Mouse (Mus musculus): ENCODE data around the gene Usf2. TPM values are rescaled to one million over a fixed set of nuclear protein-coding genes. Genes with fewer than 3 reads are reported as not detected.
"Not testable (repeated sequence)": the region's sequence is repeated elsewhere in the genome, so short reads cannot be mapped to it uniquely, and the experiment has no call there.

Usf2 gene
- polyA plus RNA-seq, 1 experiment from 2014 or later: 22.3 TPM

- H3K27ac ChIP-seq: no peak within 1 kb of the TSS
- H3K9ac ChIP-seq: no peak within 1 kb of the TSS
- no peak for ATAC-seq (ENCODE audit: insufficient number of reproducible peaks, low FRiP score, low TSS enrichment, low read depth)
- H3K4me3 ChIP-seq: no peak within 1 kb of the TSS
- H3K9me3 ChIP-seq: no peaks in the 10 kb centered on the region
- H3K36me3 ChIP-seq: peaks cover 10% of the 10 kb centered on the region
- H3K4me2 ChIP-seq: no peak within 1 kb of the TSS
- WGBS: 69% methylated on average over 9 of the region's 9 CpGs
- H3K4me1 ChIP-seq: no peaks in the 10 kb centered on the region
- no peaks in the 10 kb centered on the region for H3K27me3 ChIP-seq
Observed at GRCm38 (mm10) chr7:30943909-30944635, 12.5 kb downstream of the Usf2 start, which contains the start of gene Hamp. Gene Hamp, minus strand, starts transcription at chr7:30944032.

DNA sequence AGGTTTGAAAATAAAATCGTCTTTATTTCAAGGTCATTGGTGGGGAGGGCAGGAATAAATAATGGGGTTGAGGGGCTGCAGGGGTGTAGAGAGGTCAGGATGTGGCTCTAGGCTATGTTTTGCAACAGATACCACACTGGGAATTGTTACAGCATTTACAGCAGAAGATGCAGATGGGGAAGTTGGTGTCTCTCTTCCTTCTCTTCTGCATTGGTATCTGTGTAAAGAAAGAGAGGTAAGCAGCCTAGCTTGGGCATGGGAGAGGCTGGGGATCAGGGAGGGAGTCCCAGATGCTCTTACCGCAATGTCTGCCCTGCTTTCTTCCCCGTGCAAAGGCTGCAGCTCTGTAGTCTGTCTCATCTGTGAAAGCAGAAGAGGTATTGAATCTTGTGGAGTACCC, 14.2 kb downstream of the Usf2 start:
- not testable (repeated sequence) for H3K4me1 ChIP-seq; H3K4me3 ChIP-seq; H3K9ac ChIP-seq; H3K9me3 ChIP-seq; ATAC-seq (ENCODE audit: insufficient number of reproducible peaks, low FRiP score, low TSS enrichment, low read depth); H3K27ac ChIP-seq; H3K4me2 ChIP-seq; H3K36me3 ChIP-seq; H3K27me3 ChIP-seq
- WGBS: 51% methylated on average over 3 of the region's 3 CpGs

GRCm38 (mm10) chr7:30940070-30940469, 16.5 kb downstream of the Usf2 start:
- H3K4me2 ChIP-seq; H3K9me3 ChIP-seq; H3K27ac ChIP-seq; H3K4me1 ChIP-seq; H3K4me3 ChIP-seq; H3K36me3 ChIP-seq; H3K9ac ChIP-seq; ATAC-seq (ENCODE audit: insufficient number of reproducible peaks, low FRiP score, low TSS enrichment, low read depth); H3K27me3 ChIP-seq: not testable (repeated sequence)
- 78% methylated on average over 1 of the region's 1 CpGs for WGBS

DNA sequence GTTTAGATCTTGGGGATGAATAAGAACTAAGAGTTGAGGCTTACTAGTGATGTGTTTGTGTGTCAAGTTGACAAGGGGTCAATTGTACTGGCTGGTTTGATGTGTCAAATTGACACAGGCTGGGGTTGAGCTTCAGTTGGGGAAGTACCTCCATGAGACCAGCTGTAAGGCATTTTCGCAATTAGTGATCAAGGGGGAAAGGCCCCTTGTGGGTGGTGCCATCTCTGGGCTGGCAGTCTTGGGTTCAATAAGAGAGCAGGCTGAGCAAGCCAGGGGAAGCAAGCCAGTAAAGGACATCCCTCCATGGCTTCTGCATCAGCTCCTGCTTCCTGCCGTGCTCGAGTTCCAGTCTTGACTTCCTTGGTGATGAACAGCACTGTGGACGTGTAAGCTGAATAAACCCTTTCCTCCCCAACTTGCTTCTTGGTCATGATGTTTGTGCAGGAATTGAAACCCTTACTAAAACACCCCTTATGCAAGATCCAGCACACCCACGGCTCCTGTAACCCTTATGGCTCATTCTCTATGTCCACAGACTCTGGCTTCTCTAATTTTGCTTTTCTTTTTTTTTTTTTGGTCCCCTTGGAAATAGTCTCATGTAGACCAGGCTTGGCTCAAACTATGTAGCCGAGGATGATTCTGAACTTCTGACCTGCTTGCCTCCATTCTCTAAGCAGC, 21.0 kb downstream of the Usf2 start:
- not testable (repeated sequence) for H3K4me3 ChIP-seq; H3K36me3 ChIP-seq; H3K4me2 ChIP-seq; H3K27me3 ChIP-seq; H3K27ac ChIP-seq; H3K9me3 ChIP-seq; H3K4me1 ChIP-seq; H3K9ac ChIP-seq; ATAC-seq (ENCODE audit: insufficient number of reproducible peaks, low FRiP score, low TSS enrichment, low read depth)
- WGBS: 69% methylated on average over 6 of the region's 6 CpGs

- not testable (repeated sequence) for ATAC-seq (ENCODE audit: insufficient number of reproducible peaks, low FRiP score, low TSS enrichment, low read depth); H3K27me3 ChIP-seq; H3K36me3 ChIP-seq; H3K9ac ChIP-seq; H3K4me1 ChIP-seq; H3K9me3 ChIP-seq; H3K27ac ChIP-seq; H3K4me2 ChIP-seq; H3K4me3 ChIP-seq
- WGBS: 70% methylated on average over 2 of the region's 2 CpGs
Observed at GRCm38 (mm10) chr7:30924581-30924980, 32.0 kb downstream of the Usf2 start, which contains the start of gene Hamp2. Gene Hamp2, minus strand, starts transcription at chr7:30924681.

DNA sequence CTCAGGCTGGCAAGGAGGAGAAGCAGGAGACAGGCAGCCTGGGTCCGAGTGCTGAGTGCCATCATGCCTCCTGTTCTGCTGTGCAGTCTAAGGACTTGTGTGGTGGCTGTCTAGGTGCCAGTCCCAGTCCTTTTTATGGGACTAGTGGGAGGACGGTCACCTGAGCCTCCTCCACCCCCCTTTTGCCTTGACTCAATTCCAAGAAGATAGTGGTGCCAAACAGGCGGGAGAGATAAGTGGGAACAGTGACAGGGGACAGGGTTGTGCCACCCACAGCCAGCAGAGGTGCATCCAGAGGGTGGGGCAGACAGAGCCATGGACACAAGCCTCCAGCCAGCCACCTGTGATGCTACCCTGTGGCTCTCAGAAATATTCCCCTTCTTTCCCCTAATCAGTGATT, 32.5 kb downstream of the Usf2 start:
- Histone ChIP-seq H3K9me3 (no peaks in the 10 kb centered on the region), H3K4me1 (no peaks in the 10 kb centered on the region), H3K27me3 (peaks cover 3% of the 10 kb centered on the region; the same call in 1 of the 2 replicates), H3K9ac (no peak overlapping the region), H3K36me3 (no peaks in the 10 kb centered on the region), H3K4me2 (no peak overlapping the region), H3K4me3 (no peak overlapping the region), H3K27ac (no peak overlapping the region)
- no peak for ATAC-seq (ENCODE audit: insufficient number of reproducible peaks, low FRiP score, low TSS enrichment, low read depth)
- WGBS: 65% methylated on average over 3 of the region's 3 CpGs

- not testable (repeated sequence) for H3K4me3 ChIP-seq; H3K9me3 ChIP-seq; H3K27ac ChIP-seq; H3K4me2 ChIP-seq; H3K4me1 ChIP-seq; ATAC-seq (ENCODE audit: insufficient number of reproducible peaks, low FRiP score, low TSS enrichment, low read depth); H3K27me3 ChIP-seq; H3K9ac ChIP-seq; H3K36me3 ChIP-seq
- WGBS: 55% methylated on average over 3 of the region's 3 CpGs
Observed at GRCm38 (mm10) chr7:30922490-30922889, 34.1 kb downstream of the Usf2 start.

DNA sequence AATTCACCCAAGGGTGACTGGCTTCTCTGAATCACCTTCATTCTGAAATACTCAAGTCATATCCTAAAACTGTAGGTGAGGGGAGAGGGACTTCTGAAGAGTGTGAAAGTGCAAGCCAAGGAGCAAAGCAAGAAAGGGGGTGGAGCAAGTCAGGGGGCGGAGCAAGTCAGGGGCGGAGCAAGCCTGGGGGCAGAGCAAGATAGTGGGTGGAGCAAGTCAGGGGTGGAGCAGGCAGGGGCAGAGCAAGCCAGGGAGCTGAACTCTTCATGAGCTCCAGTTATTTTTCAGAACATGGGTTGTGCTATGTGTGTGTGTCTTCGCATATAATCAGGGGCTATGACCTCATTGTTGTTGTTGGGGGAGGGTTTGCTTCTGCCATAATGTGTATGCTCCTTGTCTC, 36.4 kb downstream of the Usf2 start:
- peaks cover 3% of the 10 kb centered on the region; the same call in 1 of the 2 replicates for H3K27me3 ChIP-seq
- H3K27ac ChIP-seq: no peak overlapping the region
- no peak overlapping the region for H3K9ac ChIP-seq
- WGBS: 67% methylated on average over 3 of the region's 3 CpGs
- H3K4me1 ChIP-seq: no peaks in the 10 kb centered on the region
- H3K36me3 ChIP-seq: no peaks in the 10 kb centered on the region
- no peaks in the 10 kb centered on the region for H3K9me3 ChIP-seq
- ATAC-seq (ENCODE audit: insufficient number of reproducible peaks, low FRiP score, low TSS enrichment, low read depth): no peak
- no peak overlapping the region for H3K4me3 ChIP-seq
- H3K4me2 ChIP-seq: no peak overlapping the region

DNA sequence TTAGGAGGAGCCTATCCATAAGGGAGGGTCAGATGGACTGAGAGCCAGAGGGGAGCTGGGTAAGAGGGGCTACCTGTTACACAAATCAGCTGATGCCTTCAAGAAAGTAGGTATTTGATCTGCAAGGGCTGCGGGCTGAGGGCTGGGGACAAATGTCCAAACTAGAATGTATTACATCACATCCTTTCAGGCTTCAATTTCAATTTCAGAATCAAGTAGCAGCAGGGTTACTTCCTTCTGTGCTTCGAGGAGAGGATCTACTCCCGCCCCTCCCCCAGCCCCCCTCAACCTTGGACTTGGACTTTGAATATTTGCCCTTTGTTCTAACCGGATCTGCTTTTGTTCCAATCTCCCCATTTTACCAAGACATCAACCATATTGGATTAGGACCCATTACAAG, 39.4 kb downstream of the Usf2 start:
- Histone ChIP-seq H3K27ac (no peak overlapping the region), H3K27me3 (no peaks in the 10 kb centered on the region), H3K9ac (no peak overlapping the region), H3K4me3 (no peak overlapping the region), H3K9me3 (no peaks in the 10 kb centered on the region), H3K4me1 (peaks cover 7% of the 10 kb centered on the region; the same call in 1 of the 2 replicates), H3K36me3 (no peaks in the 10 kb centered on the region), H3K4me2 (no peak overlapping the region)
- WGBS: 51% methylated on average over 4 of the region's 4 CpGs
- ATAC-seq (ENCODE audit: insufficient number of reproducible peaks, low FRiP score, low TSS enrichment, low read depth): no peak

DNA sequence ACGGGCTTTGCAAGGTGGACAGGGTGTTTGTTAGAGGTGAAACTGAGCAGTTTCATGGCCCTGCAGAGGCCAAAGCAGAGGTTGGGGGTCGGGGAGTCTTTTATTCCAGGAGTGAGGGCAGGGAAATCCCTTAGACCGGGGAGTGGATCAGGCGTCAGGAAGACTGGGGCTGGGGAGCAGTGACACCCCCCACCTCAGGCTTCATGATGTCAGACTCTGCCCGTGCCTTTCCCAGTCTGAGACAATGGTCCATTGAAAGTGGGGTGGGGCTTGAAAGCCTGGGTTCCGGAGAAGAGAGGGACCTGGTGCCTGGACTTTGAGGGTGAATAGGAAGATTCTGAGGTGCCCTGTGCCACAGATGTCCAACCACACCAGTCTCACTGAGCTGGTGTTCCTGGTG, 39.9 kb downstream of the Usf2 start:
- no peak overlapping the region for H3K4me3 ChIP-seq
- no peaks in the 10 kb centered on the region for H3K36me3 ChIP-seq
- no peak overlapping the region for H3K27ac ChIP-seq
- no peaks in the 10 kb centered on the region for H3K27me3 ChIP-seq
- WGBS: 37% methylated on average over 6 of the region's 6 CpGs
- H3K4me1 ChIP-seq: peaks cover 7% of the 10 kb centered on the region; the same call in 1 of the 2 replicates
- no peaks in the 10 kb centered on the region for H3K9me3 ChIP-seq
- H3K4me2 ChIP-seq: no peak overlapping the region
- H3K9ac ChIP-seq: no peak overlapping the region
- ATAC-seq (ENCODE audit: insufficient number of reproducible peaks, low FRiP score, low TSS enrichment, low read depth): no peak

- WGBS: 82% methylated on average over 8 of the region's 8 CpGs
- Histone ChIP-seq H3K27ac (no peak within 1 kb of the TSS), H3K4me1 (peaks cover 7% of the 10 kb centered on the region; the same call in 1 of the 2 replicates), H3K36me3 (no peaks in the 10 kb centered on the region), H3K9me3 (no peaks in the 10 kb centered on the region), H3K9ac (no peak within 1 kb of the TSS), H3K4me3 (no peak within 1 kb of the TSS), H3K27me3 (no peaks in the 10 kb centered on the region), H3K4me2 (no peak within 1 kb of the TSS)
- no peak for ATAC-seq (ENCODE audit: insufficient number of reproducible peaks, low FRiP score, low TSS enrichment, low read depth)
Observed at GRCm38 (mm10) chr7:30914732-30915131, 41.9 kb downstream of the Usf2 start, which contains the start of gene Mag. Gene Mag, minus strand, starts transcription at chr7:30914873.

- ATAC-seq (ENCODE audit: insufficient number of reproducible peaks, low FRiP score, low TSS enrichment, low read depth): no peak
Observed at GRCm38 (mm10) chr7:30909773-30910172, 46.8 kb downstream of the Usf2 start.

More at GRCm38 (mm10) chr7:30909773-30910172, 46.8 kb downstream of the Usf2 start:
- Histone ChIP-seq H3K27ac (no peak overlapping the region), H3K4me2 (no peak overlapping the region), H3K36me3 (no peaks in the 10 kb centered on the region), H3K4me1 (peaks cover 17% of the 10 kb centered on the region), H3K27me3 (0 out of 2 replicates have a peak, but pooled peaks cover 3% of the 10 kb centered on the region), H3K9me3 (no peaks in the 10 kb centered on the region), H3K9ac (no peak overlapping the region), H3K4me3 (no peak overlapping the region)
- WGBS: 65% methylated on average over 6 of the region's 6 CpGs
